Mouse (Mus musculus) neural tube, embryonic 14.5 days (tissue): ENCODE data around the gene Golim4. TPM values are rescaled to one million over a fixed set of nuclear protein-coding genes. Genes with fewer than 3 reads are reported as not detected.

ENCODE experiments used
- ATAC-seq: fragments of 200-750 bp; cut with Nextera tagmentation; 2 replicates; pipeline ENCODE4 v1.8.0; 2017; ENCODE audit warnings: low read depth, mild to moderate bottlenecking, moderate TSS enrichment, moderate library complexity
- H3K27ac ChIP-seq: fragments of 300-500 bp; sonication (generic); 2 replicates; pipeline ENCODE4 v1.5.1; 2014; ENCODE audit warnings: low read depth, mild to moderate bottlenecking, control low read depth, low read length, moderate library complexity, mixed read lengths
- H3K27me3 ChIP-seq: fragments of 300-500 bp; sonication (generic); 2 replicates; pipeline ENCODE4 v1.6.1; 2014; ENCODE audit warnings: low read length; ENCODE audit not compliant: control insufficient read depth, insufficient read depth
- H3K36me3 ChIP-seq: fragments of 300-500 bp; sonication (generic); 2 replicates; pipeline ENCODE4 v1.6.1; 2014; ENCODE audit warnings: low read length, mixed read lengths; ENCODE audit not compliant: control insufficient read depth, insufficient read depth
- H3K4me1 ChIP-seq: fragments of 300-500 bp; sonication (generic); 2 replicates; pipeline ENCODE4 v1.6.1; 2014; ENCODE audit warnings: low read length; ENCODE audit not compliant: control insufficient read depth, insufficient read depth
- H3K4me2 ChIP-seq: fragments of 300-500 bp; sonication (generic); 2 replicates; pipeline ENCODE4 v1.6.1; 2014; ENCODE audit warnings: mild to moderate bottlenecking, low read depth, low read length, control low read depth
- H3K4me3 ChIP-seq: fragments of 300-500 bp; sonication (generic); 2 replicates; pipeline ENCODE4 v1.5.1; 2014; ENCODE audit warnings: low read depth, low read length, control low read depth, mixed read lengths
- H3K9ac ChIP-seq: fragments of 300-500 bp; sonication (generic); replicated peaks from 2 replicates; pipeline ENCODE4 v1.6.1; 2014; ENCODE audit warnings: low read depth, mild to moderate bottlenecking, control low read depth, low read length, mixed read lengths
- H3K9me3 ChIP-seq: fragments of 300-500 bp; sonication (generic); 2 replicates; pipeline ENCODE4 v1.6.1; 2016; ENCODE audit warnings: low read length; ENCODE audit not compliant: control insufficient read depth
- WGBS: fragments of 180-500 bp; shearing (Covaris S2); extraction: QIAGEN DNeasy Blood & Tissue Kit; methylation state at CpG from one replicate; pipeline ENCODE4 v1.1.7; 2014; 5-methylcytosine and 5-hydroxymethylcytosine counted together
- polyA plus RNA-seq: library from polyadenylated mRNA; unstranded; fragments of >200 nt; fragmentation: Nextera tagmentation; extraction: Ambion mirVana; gene quantifications from 2 replicates; pipeline ENCODE4 v1.2.1, GENCODE M21; 2014

Gene Golim4
- polyA plus RNA-seq, 1 experiment from 2014 or later = 18.5 TPM

- no peak overlapping the region for H3K4me3 ChIP-seq
- no peaks in the 10 kb centered on the region for H3K4me1 ChIP-seq
- no peak overlapping the region for H3K4me2 ChIP-seq
- no peaks in the 10 kb centered on the region for H3K27me3 ChIP-seq
- H3K9ac ChIP-seq = no peak overlapping the region
- H3K27ac ChIP-seq = no peak overlapping the region
- no peaks in the 10 kb centered on the region for H3K9me3 ChIP-seq
- 80% methylated on average over 2 of the region's 2 CpGs for WGBS
- no peaks in the 10 kb centered on the region for H3K36me3 ChIP-seq
- ATAC-seq = no peak
Observed at GRCm38 (mm10) chr3:75834827-75835226, 121.9 kb downstream of the Golim4 start.

Other genes starting within 250 kb of the Golim4 start
- gene Gm29133, start 208.8 kb downstream of the Golim4 start, polyA plus RNA-seq = not detected in 2 replicates
- 93.8 and 98.6 TPM in 2 replicates for gene Fstl5, start 117.3 kb upstream of the Golim4 start, polyA plus RNA-seq